Mouse (Mus musculus) stomach, adult 2 months (tissue): ENCODE data around the gene Man2b1. TPM values are rescaled to one million over a fixed set of nuclear protein-coding genes. Genes with fewer than 3 reads are reported as not detected.

Experiments used
- polyA plus RNA-seq: library from polyadenylated mRNA; depleted of rRNA; stranded (reverse); fragments of >200 nt; gene quantifications from 2 replicates; pipeline ENCODE4 v1.2.3, GENCODE M21; 2012; rRNA removed

Gene Man2b1
- polyA plus RNA-seq = 21.5 and 23.4 TPM in 2 replicates

GRCm38 (mm10) chr8:85083108-85083813, at the start of gene Man2b1:
Gene Man2b1, plus strand, starts transcription at chr8:85083270.

GRCm38 (mm10) chr8:85036718-85037365, 46.2 kb upstream of the Man2b1 start, which contains the start of gene Tnpo2:
Gene Tnpo2, plus strand, starts transcription at chr8:85036915.

GRCm38 (mm10) chr8:85059879-85060616, 23.0 kb upstream of the Man2b1 start, which contains the start of gene Fbxw9:
Gene Fbxw9, plus strand, starts transcription at chr8:85060055.

GRCm38 (mm10) chr8:85067982-85068381, 15.1 kb upstream of the Man2b1 start, which contains the start of gene Gm5741:
Gene Gm5741, minus strand, starts transcription at chr8:85067982.

GRCm38 (mm10) chr8:85071514-85072281, 11.4 kb upstream of the Man2b1 start, which contains the start of gene Dhps:
Gene Dhps, plus strand, starts transcription at chr8:85071757.

GRCm38 (mm10) chr8:85080532-85081215, 2.4 kb upstream of the Man2b1 start, which contains the start of gene Wdr83os:
Gene Wdr83os, plus strand, starts transcription at chr8:85080740.

GRCm38 (mm10) chr8:85081216-85081555, 1.9 kb upstream of the Man2b1 start, which contains the start of gene Wdr83:
Gene Wdr83, minus strand, starts transcription at chr8:85081306.

GRCm38 (mm10) chr8:85122995-85123394, 39.9 kb downstream of the Man2b1 start, which contains the start of gene Zfp791:
Gene Zfp791, minus strand, starts transcription at chr8:85123095.

Other genes starting within 250 kb of the Man2b1 start
- 34.5 and 34.7 TPM in 2 replicates for gene Rad23a, start 242.6 kb upstream of the Man2b1 start, polyA plus RNA-seq
- 52.9 and 61.7 TPM in 2 replicates for gene Calr, start 236.3 kb upstream of the Man2b1 start, polyA plus RNA-seq
- gene Farsa, start 226.3 kb upstream of the Man2b1 start, polyA plus RNA-seq = 21.9 and 25.5 TPM in 2 replicates
- gene Syce2, start 211.2 kb upstream of the Man2b1 start, polyA plus RNA-seq = 0.08 and 0.22 TPM in 2 replicates
- 101 and 137 TPM in 2 replicates for gene Gcdh, start 189.3 kb upstream of the Man2b1 start, polyA plus RNA-seq
- 0.06 and 0.34 TPM in 2 replicates for gene Klf1, start 181.3 kb upstream of the Man2b1 start, polyA plus RNA-seq
- gene Dnase2a, start 174.7 kb upstream of the Man2b1 start, polyA plus RNA-seq = 8.6 and 9.6 TPM in 2 replicates
- 0.41 and 0.72 TPM in 2 replicates for gene Mast1, start 145.9 kb upstream of the Man2b1 start, polyA plus RNA-seq
- not detected in 2 replicates for gene Rtbdn, start 136.3 kb upstream of the Man2b1 start, polyA plus RNA-seq
- gene Gm49661, start 113.8 kb upstream of the Man2b1 start, polyA plus RNA-seq = 0.89 TPM in 1 of 2 replicates, not detected in the other
- gene Prdx2, start 113.7 kb upstream of the Man2b1 start, polyA plus RNA-seq = 79.1 and 81.4 TPM in 2 replicates
- 17.6 and 24.3 TPM in 2 replicates for gene Rnaseh2a, start 113.5 kb upstream of the Man2b1 start, polyA plus RNA-seq
- 114 and 193 TPM in 2 replicates for gene Junb, start 104.6 kb upstream of the Man2b1 start, polyA plus RNA-seq
- gene Hook2, start 92.7 kb upstream of the Man2b1 start, polyA plus RNA-seq = 14.5 and 15.1 TPM in 2 replicates
- not detected in 2 replicates for gene Best2, start 68.7 kb upstream of the Man2b1 start, polyA plus RNA-seq
- 51.2 and 52.0 TPM in 2 replicates for gene Asna1, start 58.0 kb upstream of the Man2b1 start, polyA plus RNA-seq
- 27.6 and 47.2 TPM in 2 replicates for gene Trir, start 56.4 kb upstream of the Man2b1 start, polyA plus RNA-seq
- 18.8 and 27.1 TPM in 2 replicates for gene Tnpo2, start 46.4 kb upstream of the Man2b1 start, polyA plus RNA-seq
- 31.9 and 42.6 TPM in 2 replicates for gene Fbxw9, start 23.2 kb upstream of the Man2b1 start, polyA plus RNA-seq
- gene Gm5741, start 15.3 kb upstream of the Man2b1 start, polyA plus RNA-seq = 1.2 and 1.7 TPM in 2 replicates
- gene Dhps, start 11.5 kb upstream of the Man2b1 start, polyA plus RNA-seq = 23.1 and 46.6 TPM in 2 replicates
- gene Wdr83os, start 2.5 kb upstream of the Man2b1 start, polyA plus RNA-seq = 67.2 and 75.2 TPM in 2 replicates
- gene Wdr83, start 2.0 kb upstream of the Man2b1 start, polyA plus RNA-seq = 8.4 and 11.5 TPM in 2 replicates
- 0.05 and 0.06 TPM in 2 replicates for gene Zfp791, start 39.8 kb downstream of the Man2b1 start, polyA plus RNA-seq
- gene Cks1brt, start 68.7 kb downstream of the Man2b1 start, polyA plus RNA-seq = not detected in 2 replicates
- not detected in 2 replicates for gene Olfr371, start 142.7 kb downstream of the Man2b1 start, polyA plus RNA-seq
- gene Orc6, start 216.4 kb downstream of the Man2b1 start, polyA plus RNA-seq = 2.2 and 2.4 TPM in 2 replicates
- gene Vps35, start 216.5 kb downstream of the Man2b1 start, polyA plus RNA-seq = 1.6 and 2.3 TPM in 2 replicates